ENCODE assay signal across 14 mouse cellular contexts in the genomic region with DNA sequence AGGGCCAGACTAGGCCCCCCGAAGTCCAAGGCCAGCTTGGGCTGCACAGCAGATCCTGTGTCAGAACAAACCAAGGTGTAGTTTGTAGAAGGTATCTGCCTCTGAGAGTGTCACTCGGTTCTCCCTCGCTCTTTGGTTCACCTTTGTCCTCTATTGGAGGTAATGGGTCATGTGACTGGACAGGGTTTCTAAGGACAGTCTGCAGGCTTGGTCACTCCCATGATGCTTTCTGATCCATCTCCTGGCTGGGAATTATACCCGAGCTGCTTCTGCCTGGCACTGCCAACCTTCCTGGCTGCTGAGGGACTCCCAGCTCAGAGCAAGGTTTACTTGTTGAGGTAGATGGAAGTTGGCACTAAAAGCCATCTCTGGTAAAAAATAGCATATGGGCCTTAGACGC. TPM values are rescaled to one million over a fixed set of nuclear protein-coding genes. Genes with fewer than 3 reads are reported as not detected.
A peak's percentile ranks its signal among the peaks of the same experiment; 100 is the strongest.
DNase-seq lines count a peak whose midpoint lies in the region; ATAC-seq and TF ChIP-seq lines count a peak whose summit lies in the region.
"Had no signal": no experiment of that assay in that cellular context is flagged by ENCODE, and none has a peak within 500 bp of the region (broad histone marks: within the 10 kb centered on the region; RNA-seq: fewer than 3 reads in every experiment).

No protein-coding gene starts in this region.

- in situ Hi-C loops in ES-E14 (cut with MboI; ENCODE audit: low sequenced_read_pairs in 2 of 2, unreplicated experiment in 2 of 2): no loop called here

- intact Hi-C loops in heart, postnatal 25 days (cut with DNase I): loop anchor here (5.0 kb wide), 1 partner anchor 46 kb away; no protein-coding TSS in a partner anchor

- H3K27me3 ChIP-seq in heart, embryonic 15.5 days: no peaks in the 10 kb centered on the region
- H3K27me3 ChIP-seq: midbrain, embryonic 12.5 days; neural tube, embryonic 12.5 days had no signal

- H3K36me3 ChIP-seq in ES-E14 (ENCODE audit: control insufficient read depth, insufficient read depth, low read length, poor library complexity, severe bottlenecking): peaks cover 15% of the 10 kb centered on the region
- peaks cover 14% of the 10 kb centered on the region for H3K36me3 ChIP-seq in heart, embryonic 15.5 days

- WGBS in heart, embryonic 15.5 days: 71% methylated on average over 5 of the region's 5 CpGs

- peak; percentile 45 to 68 for DNase-seq in heart, adult 18-20 months
- DNase-seq in heart, postnatal 25 days (ENCODE audit: low spot score): no peak
- DNase-seq in ES-E14 (ENCODE audit: low read depth, low spot score): no peak
- peak; percentile 75 for DNase-seq in kidney, postnatal 14 days
- DNase-seq in B cell, adult 2 months: no peak
- no peak for DNase-seq in lung, postnatal 25 days (ENCODE audit: low spot score)
- no peak for DNase-seq in spleen, adult 12 weeks (ENCODE audit: low spot score)
- DNase-seq: right cerebral cortex, adult 18-20 months; thymus, postnatal 25 days had no signal

- H3K4me1 ChIP-seq in ES-E14 (ENCODE audit: control insufficient read depth in 2 of 2, insufficient read depth in 2 of 2, low read length in 2 of 2, poor library complexity in 1 of 2): peaks cover 9 to 21% of the 10 kb centered on the region in 2 experiments; a peak in 3 of 4 replicates
- H3K4me1 ChIP-seq in heart, embryonic 15.5 days (replicated peaks): peaks cover 44% of the 10 kb centered on the region

- H3K4me3 ChIP-seq in ES-E14 (ENCODE audit: insufficient read depth in 1 of 2, low read depth in 1 of 2, low read length in 2 of 2, poor library complexity in 1 of 2, severe bottlenecking in 1 of 2): peak overlapping the region in 1 of 2 experiments; percentile 59; a peak in 2 of 4 replicates
- H3K4me3 ChIP-seq in heart, embryonic 15.5 days: no peak overlapping the region
- H3K4me3 ChIP-seq: erythroblast, embryonic 14.5 days; midbrain, embryonic 12.5 days; neural tube, embryonic 12.5 days had no signal

- no peak overlapping the region for H3K4me2 ChIP-seq in heart, embryonic 15.5 days
- H3K4me2 ChIP-seq: midbrain, embryonic 12.5 days; neural tube, embryonic 12.5 days had no signal

- peak overlapping the region; percentile 76; the same call in 1 of the 2 replicates for H3K9ac ChIP-seq in ES-E14 (ENCODE audit: insufficient read depth, low read depth, low read length, poor library complexity, severe bottlenecking)
- no peak overlapping the region for H3K9ac ChIP-seq in heart, embryonic 15.5 days
- H3K9ac ChIP-seq: midbrain, embryonic 12.5 days; neural tube, embryonic 12.5 days had no signal

- no peak for ATAC-seq in heart, embryonic 15.5 days (replicated peaks; ENCODE audit: insufficient number of reproducible peaks, insufficient read depth, low FRiP score, low read depth)

- H3K27ac ChIP-seq in ES-E14 (ENCODE audit: insufficient read depth, low read depth, low read length, poor library complexity, severe bottlenecking): peak overlapping the region; percentile 77; the same call in 1 of the 2 replicates
- peak overlapping the region; percentile 46; the same call in 1 of the 2 replicates for H3K27ac ChIP-seq in heart, embryonic 15.5 days
- H3K27ac ChIP-seq: midbrain, embryonic 12.5 days; neural tube, embryonic 12.5 days had no signal

- no peaks in the 10 kb centered on the region for H3K9me3 ChIP-seq in ES-E14 (ENCODE audit: control insufficient read depth, insufficient read depth, low read depth, low read length)
- H3K9me3 ChIP-seq in heart, embryonic 15.5 days (replicated peaks): no peaks in the 10 kb centered on the region
- H3K9me3 ChIP-seq: midbrain, embryonic 12.5 days; neural tube, embryonic 12.5 days had no signal

TF ChIP-seq in ES-E14, 5 proteins besides CTCF, POLR2A, EP300 and RAD21:
- TF ChIP-seq MAFK (IDR thresholded peaks at IDR 0.05; ENCODE audit: insufficient read depth, low read depth, low read length): no peak
- no peak for TF ChIP-seq ZC3H11A (IDR thresholded peaks at IDR 0.05; ENCODE audit: borderline replicate concordance, low read depth, low read length)
- TF ChIP-seq CHD2 (IDR thresholded peaks at IDR 0.05; ENCODE audit: low read depth, low read length): no peak
- no peak for TF ChIP-seq ZNF384 (IDR thresholded peaks at IDR 0.05; ENCODE audit: low read depth, low read length)
- TF ChIP-seq HCFC1 (IDR thresholded peaks at IDR 0.05; ENCODE audit: borderline replicate concordance, insufficient read depth, low read length): no peak

RNA-seq across cellular contexts. Expression of a gene that starts 12.2 kb away (rescaled TPM):
- total RNA-seq in heart, adult 18-20 months (2021): 1 to 10 TPM; 4.0 to 4.2 TPM
- total RNA-seq in heart, postnatal 25 days (2021): 1 to 10 TPM; 5.5 to 5.9 TPM
- total RNA-seq in ES-E14 (2012; rRNA removed): 23.2 and 26.4 TPM in 2 replicates
- polyA plus RNA-seq in heart, embryonic 15.5 days (2015; fragmentation: Nextera tagmentation; extraction: Ambion mirVana): 2.5 and 3.8 TPM in 2 replicates

RNA-seq across cellular contexts. Expression of a gene that starts 33.0 kb away (rescaled TPM):
- total RNA-seq in heart, adult 18-20 months (2021): 1 to 10 TPM; 8.0 to 9.8 TPM
- 10 to 100 TPM in 1 of 2 experiments, 1 to 10 TPM in 1; 9.1 to 18.4 TPM for total RNA-seq in heart, postnatal 25 days (2021)
- total RNA-seq in ES-E14 (2012; rRNA removed): 13.3 and 20.6 TPM in 2 replicates
- polyA plus RNA-seq in heart, embryonic 15.5 days (2015; fragmentation: Nextera tagmentation; extraction: Ambion mirVana): 16.0 and 16.5 TPM in 2 replicates
- total RNA-seq: left cerebral cortex, postnatal 10 days had no signal

RNA-seq across cellular contexts. Expression of a gene that starts 49.9 kb away (rescaled TPM):
- 100 to 1,000 TPM; 121 to 126 TPM for total RNA-seq in heart, adult 18-20 months (2021)
- total RNA-seq in heart, postnatal 25 days (2021): 100 to 1,000 TPM; 107 to 111 TPM
- total RNA-seq in ES-E14 (2012; rRNA removed): 30.0 and 32.9 TPM in 2 replicates
- 80.8 and 95.5 TPM in 2 replicates for polyA plus RNA-seq in heart, embryonic 15.5 days (2015; fragmentation: Nextera tagmentation; extraction: Ambion mirVana)

Comparison
In these comparisons a context has a peak if more than half of its experiments do, and no peak if none do; other contexts are left out.
1. DNase-seq: peak in heart, adult 18-20 months (2 of 2) and kidney, postnatal 14 days (single experiment); none in heart, postnatal 25 days (single experiment), ES-E14 (single experiment), B cell, adult 2 months (0 of 2), lung, postnatal 25 days (single experiment) and spleen, adult 12 weeks (single experiment).